In the genomic region with DNA sequence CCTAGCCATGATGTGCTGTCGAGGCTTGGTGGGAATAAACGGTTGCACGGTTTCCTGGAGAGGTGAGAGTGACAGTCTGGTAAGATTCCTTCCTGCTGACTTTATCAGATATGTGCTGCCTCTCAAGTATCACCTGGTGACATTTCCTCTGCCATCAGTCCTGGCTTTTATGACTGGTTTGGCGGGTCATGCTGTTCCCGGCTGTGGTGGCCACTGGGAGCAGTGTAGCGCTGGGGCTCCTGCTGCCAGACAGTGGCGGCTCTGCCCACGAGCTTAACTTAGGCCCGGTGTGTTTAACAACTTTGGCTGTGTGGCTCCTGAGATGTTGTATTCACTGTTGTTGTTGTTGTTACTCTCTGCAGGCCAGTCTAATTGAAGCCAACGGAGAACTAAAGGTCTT, we compare ENCODE assay signal across 25 mouse cellular contexts. TPM values are rescaled to one million over a fixed set of nuclear protein-coding genes. Genes with fewer than 3 reads are reported as not detected.
A peak's percentile ranks its signal among the peaks of the same experiment; 100 is the strongest.
DNase-seq lines count a peak whose midpoint lies in the region; ATAC-seq and TF ChIP-seq lines count a peak whose summit lies in the region.
"Had no signal": no experiment of that assay in that cellular context is flagged by ENCODE, and none has a peak within 500 bp of the region (broad histone marks: within the 10 kb centered on the region; RNA-seq: fewer than 3 reads in every experiment).

No protein-coding gene starts in this region.

- H3K4me2 ChIP-seq in heart, embryonic 12.5 days: no peak overlapping the region
- H3K4me2 ChIP-seq in intestine, postnatal 0 days (replicated peaks; ENCODE audit: low read depth): no peak overlapping the region
- H3K4me2 ChIP-seq: embryonic facial prominence, embryonic 13.5 days; limb, embryonic 15.5 days had no signal

- H3K4me1 ChIP-seq in heart, embryonic 12.5 days (replicated peaks): peaks cover 30% of the 10 kb centered on the region
- H3K4me1 ChIP-seq in testis, adult 2 months (ENCODE audit: control insufficient read depth, insufficient read depth, low read length): no peaks in the 10 kb centered on the region
- no peaks in the 10 kb centered on the region for H3K4me1 ChIP-seq in intestine, postnatal 0 days (replicated peaks; ENCODE audit: control insufficient read depth, insufficient read depth, low read length)
- H3K4me1 ChIP-seq: embryonic facial prominence, embryonic 13.5 days; limb, embryonic 15.5 days had no signal

- TF ChIP-seq POLR2A in testis, adult 2 months (IDR thresholded peaks at IDR 0.05; ENCODE audit: control insufficient read depth, low read depth, low read length): no peak

- H3K27me3 ChIP-seq in heart, embryonic 12.5 days (replicated peaks): no peaks in the 10 kb centered on the region
- no peaks in the 10 kb centered on the region for H3K27me3 ChIP-seq in testis, adult 2 months (ENCODE audit: control insufficient read depth, insufficient read depth, low read length)
- no peaks in the 10 kb centered on the region for H3K27me3 ChIP-seq in intestine, postnatal 0 days (replicated peaks; ENCODE audit: control insufficient read depth, insufficient read depth, low read length)
- H3K27me3 ChIP-seq: embryonic facial prominence, embryonic 13.5 days; limb, embryonic 15.5 days had no signal

- peak; percentile 13 to 18 for DNase-seq in heart, postnatal 10 days
- no peak for DNase-seq in testis, postnatal 10 days (ENCODE audit: low spot score)
- no peak for DNase-seq in cerebellum, postnatal 4 days (ENCODE audit: low spot score in 2 of 2)
- DNase-seq: adrenal gland, adult 2 months; cerebellum, adult 8-10 months; heart, postnatal 4 days; kidney, adult 2 months; kidney, postnatal 10 days; lung, postnatal 4 days; right cerebral cortex, postnatal 25 days had no signal

- no peak overlapping the region for H3K9ac ChIP-seq in heart, embryonic 12.5 days
- no peak overlapping the region for H3K9ac ChIP-seq in intestine, postnatal 0 days (ENCODE audit: low read depth, low read length)
- H3K9ac ChIP-seq: embryonic facial prominence, embryonic 13.5 days; limb, embryonic 15.5 days had no signal

- 71% methylated on average over 10 of the region's 10 CpGs for WGBS in heart, embryonic 12.5 days
- 46% methylated on average over 10 of the region's 10 CpGs for WGBS in intestine, postnatal 0 days

- H3K4me3 ChIP-seq in heart, embryonic 12.5 days: no peak overlapping the region
- no peak overlapping the region for H3K4me3 ChIP-seq in testis, adult 2 months (ENCODE audit: control insufficient read depth, low read depth, low read length)
- H3K4me3 ChIP-seq in intestine, postnatal 0 days (ENCODE audit: low read depth, low read length): no peak overlapping the region
- H3K4me3 ChIP-seq: embryonic facial prominence, embryonic 13.5 days; limb, embryonic 15.5 days had no signal

- intact Hi-C loops in heart, postnatal 10 days (cut with DNase I): no loop called here

- peaks cover 97% of the 10 kb centered on the region for H3K36me3 ChIP-seq in heart, embryonic 12.5 days
- peaks cover 6% of the 10 kb centered on the region for H3K36me3 ChIP-seq in testis, adult 2 months (ENCODE audit: control insufficient read depth, insufficient read depth, low read length)
- peaks cover 71% of the 10 kb centered on the region for H3K36me3 ChIP-seq in intestine, postnatal 0 days (ENCODE audit: control insufficient read depth, insufficient read depth)

- ATAC-seq in heart, embryonic 12.5 days (ENCODE audit: insufficient number of reproducible peaks, low FRiP score): no peak
- peak; percentile 24; the same call in 1 of the 2 replicates for ATAC-seq in common myeloid progenitor, adult 5-6 weeks (replicated peaks; ENCODE audit: low read depth, poor library complexity, severe bottlenecking)
- ATAC-seq in intestine, postnatal 0 days: no peak
- ATAC-seq in monocyte, adult 5-6 weeks (replicated peaks; ENCODE audit: insufficient number of reproducible peaks, low FRiP score, low TSS enrichment, poor library complexity, severe bottlenecking): no peak
- ATAC-seq: forebrain, embryonic 14.5 days; hindbrain, embryonic 16.5 days had no signal

- peak; percentile 7; the same call in 1 of the 2 replicates for TF ChIP-seq CTCF in testis, adult 2 months (IDR thresholded peaks at IDR 0.05; ENCODE audit: control insufficient read depth, insufficient read depth, insufficient replicate concordance, low read depth, low read length)
- peak; percentile 43 for TF ChIP-seq CTCF in intestine, postnatal 0 days (IDR thresholded peaks at IDR 0.05; ENCODE audit: low read depth)

- H3K9me3 ChIP-seq in heart, embryonic 12.5 days (replicated peaks): no peaks in the 10 kb centered on the region; the same call in 1 of the 2 replicates
- H3K9me3 ChIP-seq in intestine, postnatal 0 days (ENCODE audit: control insufficient read depth): no peaks in the 10 kb centered on the region
- H3K9me3 ChIP-seq: embryonic facial prominence, embryonic 13.5 days; limb, embryonic 15.5 days had no signal

- no peak overlapping the region for H3K27ac ChIP-seq in heart, embryonic 12.5 days (ENCODE audit: poor library complexity, severe bottlenecking)
- no peak overlapping the region for H3K27ac ChIP-seq in testis, adult 2 months (ENCODE audit: control insufficient read depth, insufficient read depth, low read depth, low read length)
- H3K27ac ChIP-seq in intestine, postnatal 0 days (ENCODE audit: low read depth, low read length): no peak overlapping the region
- H3K27ac ChIP-seq: embryonic facial prominence, embryonic 13.5 days; limb, embryonic 15.5 days had no signal

RNA-seq across cellular contexts. Expression of gene Tfdp1, which starts 18.1 kb away (rescaled TPM):
- total RNA-seq in heart, postnatal 10 days (2021): 10 to 100 TPM; 54.7 to 57.2 TPM
- 105 and 114 TPM in 2 replicates for polyA plus RNA-seq in heart, embryonic 12.5 days (2016; fragmentation: Nextera tagmentation; extraction: Ambion mirVana)
- polyA plus RNA-seq in testis, adult 2 months (2012; rRNA removed): 42.0 and 44.9 TPM in 2 replicates
- 153 and 186 TPM in 2 replicates for total RNA-seq in common myeloid progenitor, adult 5-6 weeks (2017)
- polyA plus RNA-seq in intestine, postnatal 0 days (2015; fragmentation: Nextera tagmentation; extraction: Ambion mirVana): 50.3 and 51.2 TPM in 2 replicates
- total RNA-seq in monocyte, adult 5-6 weeks (2017): 14.2 to 20.1 TPM (median 16.1 TPM) in 3 replicates

RNA-seq across cellular contexts. Expression of gene Atp4b, which starts 39.9 kb away (rescaled TPM):
- total RNA-seq in heart, postnatal 10 days (2021): not detected
- polyA plus RNA-seq in heart, embryonic 12.5 days (2016; fragmentation: Nextera tagmentation; extraction: Ambion mirVana): 0.36 TPM in 1 of 2 replicates, not detected in the other
- polyA plus RNA-seq in testis, adult 2 months (2012; rRNA removed): 0.10 TPM in 1 of 2 replicates, not detected in the other
- total RNA-seq in common myeloid progenitor, adult 5-6 weeks (2017): not detected in 2 replicates
- polyA plus RNA-seq in intestine, postnatal 0 days (2015; fragmentation: Nextera tagmentation; extraction: Ambion mirVana): not detected in 2 replicates
- not detected in 3 replicates for total RNA-seq in monocyte, adult 5-6 weeks (2017)
- total RNA-seq: heart, adult 8-10 months; heart, postnatal 4 days; layer of hippocampus, adult 18-20 months; left cerebral cortex, postnatal 36 days; midbrain, postnatal 0 days had no signal
- polyA plus RNA-seq: embryonic facial prominence, embryonic 13.5 days; forebrain, embryonic 14.5 days; hindbrain, embryonic 16.5 days; limb, embryonic 15.5 days; midbrain, postnatal 0 days had no signal

RNA-seq across cellular contexts. Expression of gene Grk1, which starts 48.2 kb away (rescaled TPM):
- total RNA-seq in heart, postnatal 10 days (2021): under 1 TPM in 1 of 2 experiments, not detected in 1; 0.05 TPM
- not detected in 2 replicates for polyA plus RNA-seq in heart, embryonic 12.5 days (2016; fragmentation: Nextera tagmentation; extraction: Ambion mirVana)
- 0.01 and 0.04 TPM in 2 replicates for polyA plus RNA-seq in testis, adult 2 months (2012; rRNA removed)
- not detected in 2 replicates for total RNA-seq in common myeloid progenitor, adult 5-6 weeks (2017)
- polyA plus RNA-seq in intestine, postnatal 0 days (2015; fragmentation: Nextera tagmentation; extraction: Ambion mirVana): not detected in 2 replicates
- total RNA-seq in monocyte, adult 5-6 weeks (2017): not detected in 3 replicates
- total RNA-seq: adrenal gland, adult 2 months; heart, adult 8-10 months; layer of hippocampus, adult 18-20 months; left cerebral cortex, postnatal 36 days had no signal
- polyA plus RNA-seq: adrenal gland, adult 2 months; hindbrain, embryonic 16.5 days; limb, embryonic 15.5 days; liver, embryonic 16.5 days; midbrain, postnatal 0 days; thymus, postnatal 0 days had no signal

Comparison
In these comparisons a context has a peak if more than half of its experiments do, and no peak if none do; other contexts are left out.
1. DNase-seq: peak in heart, postnatal 10 days (2 of 2); none in testis, postnatal 10 days (single experiment) and cerebellum, postnatal 4 days (0 of 2).